Mouse (Mus musculus) thymus, adult 2 months (tissue): ENCODE results near the gene Tmem52. TPM values are rescaled to one million over a fixed set of nuclear protein-coding genes. Genes with fewer than 3 reads are reported as not detected.

Experiments used
- DNase-seq: peaks from one replicate; pipeline ENCODE4 v3.0.0; 2021
- H3K27ac ChIP-seq: fragments of 200-500 bp; 2 replicates; pipeline ENCODE4 v1.5.1; 2012; ENCODE audit warnings: low read length, control low read depth; ENCODE audit not compliant: control insufficient read depth, insufficient read depth
- H3K27me3 ChIP-seq: fragments of 200-500 bp; 2 replicates; pipeline ENCODE4 v1.6.1; 2012; ENCODE audit warnings: mild to moderate bottlenecking, low read length, moderate library complexity, mixed read lengths; ENCODE audit not compliant: control insufficient read depth, insufficient read depth
- H3K36me3 ChIP-seq: fragments of 200-500 bp; 2 replicates; pipeline ENCODE4 v1.6.1; 2012; ENCODE audit warnings: mild to moderate bottlenecking, low read length, moderate library complexity; ENCODE audit not compliant: control insufficient read depth, insufficient read depth
- H3K4me1 ChIP-seq: fragments of 200-500 bp; replicated peaks from 2 replicates; pipeline ENCODE4 v1.6.1; 2012; ENCODE audit warnings: low read length; ENCODE audit not compliant: control insufficient read depth, insufficient read depth
- H3K4me3 ChIP-seq: fragments of 200-500 bp; 2 replicates; pipeline ENCODE4 v1.5.1; 2012; ENCODE audit warnings: mild to moderate bottlenecking, low read length, control low read depth, moderate library complexity; ENCODE audit not compliant: control insufficient read depth, insufficient read depth
- CTCF ChIP-seq: fragments of 200-500 bp; IDR thresholded peaks from 2 replicates; pipeline ENCODE4 v1.5.1; 2012; ENCODE audit warnings: mild to moderate bottlenecking, control low read depth, low read length, moderate library complexity, borderline replicate concordance; ENCODE audit not compliant: control insufficient read depth, poor library complexity, insufficient read depth; ENCODE audit errors: extremely low read depth
- POLR2A ChIP-seq: fragments of 200-500 bp; IDR thresholded peaks from 2 replicates; pipeline ENCODE4 v1.6.1; 2012; ENCODE audit warnings: mild to moderate bottlenecking, low read length, control low read depth, moderate library complexity; ENCODE audit not compliant: control insufficient read depth, poor library complexity, insufficient read depth; ENCODE audit errors: extremely low read depth
- WGBS: fragments of 180-500 bp; shearing (Covaris S2); methylation state at CpG from one replicate; pipeline ENCODE4 v1.1.7; 2018; 5-methylcytosine and 5-hydroxymethylcytosine counted together
- polyA plus RNA-seq: library from polyadenylated mRNA; depleted of rRNA; stranded (reverse); fragments of >200 nt; gene quantifications from 2 replicates; pipeline ENCODE4 v1.2.3, GENCODE M21; 2012

Tmem52 gene
- polyA plus RNA-seq, 1 experiment = 2.1 TPM

DNA sequence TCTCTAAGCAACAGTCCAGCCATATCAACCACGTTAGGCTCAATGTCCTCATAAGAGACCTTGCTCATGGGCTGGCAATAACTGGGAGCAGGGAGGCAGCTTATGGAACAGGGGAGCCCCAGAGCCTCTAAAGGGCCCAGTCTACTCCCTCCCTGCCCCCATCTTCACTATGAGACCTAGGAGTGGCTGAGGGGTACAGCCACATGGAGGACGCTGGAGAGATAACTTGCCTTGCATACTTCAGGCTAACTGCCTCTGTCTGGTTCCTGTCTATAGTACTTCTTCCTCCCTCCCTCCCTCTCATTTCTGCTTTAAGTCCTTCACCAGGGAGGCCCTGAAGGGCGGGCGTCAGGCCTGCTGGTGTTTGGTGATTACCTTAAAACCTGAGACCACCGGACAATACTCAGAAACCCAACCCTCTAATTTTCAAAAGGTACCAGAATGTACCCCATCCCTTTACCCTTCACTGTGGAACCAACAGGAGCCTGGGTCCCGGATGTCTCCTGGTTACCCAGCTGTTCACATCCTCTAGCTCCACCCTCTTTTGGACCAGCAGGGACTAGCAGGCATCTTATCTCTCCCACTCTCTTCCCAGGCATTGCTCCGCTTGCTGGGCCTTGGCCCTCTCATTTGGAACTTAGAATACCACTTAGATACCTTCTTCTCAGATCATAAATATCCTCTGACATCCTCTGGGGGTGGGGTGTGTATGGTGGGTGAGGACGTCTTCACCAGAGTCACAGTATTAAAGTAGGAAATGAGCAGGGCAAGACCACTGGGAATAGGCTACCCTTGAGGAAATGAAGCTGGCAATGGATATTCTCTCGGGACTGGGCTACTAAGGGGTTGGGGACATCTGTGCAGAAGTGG lies 20.4 kb downstream of the Tmem52 start:
- 90% methylated on average over 9 of the region's 9 CpGs for WGBS
- Histone ChIP-seq H3K27me3 (no peaks in the 10 kb centered on the region), H3K4me1 (peaks cover 19% of the 10 kb centered on the region), H3K36me3 (no peaks in the 10 kb centered on the region), H3K27ac (no peak overlapping the region), H3K4me3 (no peak overlapping the region)
- TF ChIP-seq CTCF (no peak), POLR2A (no peak)
- DNase-seq = no peak

DNA sequence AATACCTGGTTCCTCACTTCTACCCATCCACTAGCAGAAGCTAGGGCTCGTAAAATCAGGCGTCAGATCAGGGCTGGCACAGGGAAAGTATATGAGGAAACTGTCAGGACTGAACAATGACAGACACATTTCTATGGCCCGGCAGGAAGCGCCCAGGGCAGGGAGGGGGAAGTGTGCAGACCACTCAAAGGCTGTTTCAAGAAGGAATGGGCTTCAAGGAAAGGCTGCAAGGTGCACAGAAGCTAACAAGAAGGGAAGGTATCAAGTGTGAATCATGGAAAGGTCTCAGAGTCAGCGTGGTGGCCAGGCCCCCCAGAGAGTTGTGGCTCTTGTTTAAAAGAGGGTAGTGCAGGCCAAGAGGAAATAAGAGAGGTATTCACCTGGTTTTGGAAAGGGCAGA lies 21.5 kb downstream of the Tmem52 start:
- Histone ChIP-seq H3K27ac (no peak overlapping the region), H3K4me3 (no peak overlapping the region), H3K27me3 (no peaks in the 10 kb centered on the region), H3K36me3 (no peaks in the 10 kb centered on the region), H3K4me1 (peaks cover 19% of the 10 kb centered on the region)
- no peak for TF ChIP-seq POLR2A
- no peak for TF ChIP-seq CTCF
- no peak for DNase-seq
- 33% methylated on average over 5 of the region's 5 CpGs for WGBS

DNA sequence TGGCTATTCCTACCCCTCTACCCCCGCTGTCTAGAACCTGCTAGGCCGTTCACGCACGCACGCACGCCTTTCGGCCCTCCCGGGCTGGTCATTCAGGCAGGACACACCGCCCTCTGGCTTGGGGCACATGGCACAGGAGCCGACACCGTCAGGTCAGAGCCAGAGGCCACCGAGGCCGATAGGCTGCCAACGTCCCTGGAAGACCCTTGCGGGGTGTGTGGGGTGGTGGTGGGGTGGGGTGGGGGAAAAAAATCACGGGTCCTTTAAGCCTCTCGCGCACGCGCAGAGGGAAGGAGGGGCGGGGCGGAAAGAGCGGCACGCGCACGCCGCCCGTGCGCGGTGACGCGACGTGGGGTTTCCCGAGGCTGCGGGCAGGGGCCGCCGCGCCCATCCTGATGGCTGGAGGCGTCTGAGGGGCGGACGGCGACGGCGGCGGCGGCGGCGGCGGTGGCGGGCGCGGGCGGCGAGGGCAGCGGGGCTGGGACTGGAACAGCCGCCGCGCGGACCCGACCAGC lies 22.1 kb downstream of the Tmem52 start, which contains the start of gene Gnb1:
Gene Gnb1, plus strand, starts transcription at position 372 of the 515 bp plus-strand sequence.
- WGBS = under 1% methylated on average over 56 of the region's 60 CpGs
- Histone ChIP-seq H3K4me3 (peak within 1 kb of the TSS; percentile 100), H3K4me1 (peaks cover 19% of the 10 kb centered on the region), H3K27me3 (no peaks in the 10 kb centered on the region), H3K36me3 (no peaks in the 10 kb centered on the region), H3K27ac (no peak within 1 kb of the TSS)
- DNase-seq = peak; percentile 96
- TF ChIP-seq POLR2A (peak; percentile 62; the same call in 1 of the 2 replicates), CTCF (no peak)

DNA sequence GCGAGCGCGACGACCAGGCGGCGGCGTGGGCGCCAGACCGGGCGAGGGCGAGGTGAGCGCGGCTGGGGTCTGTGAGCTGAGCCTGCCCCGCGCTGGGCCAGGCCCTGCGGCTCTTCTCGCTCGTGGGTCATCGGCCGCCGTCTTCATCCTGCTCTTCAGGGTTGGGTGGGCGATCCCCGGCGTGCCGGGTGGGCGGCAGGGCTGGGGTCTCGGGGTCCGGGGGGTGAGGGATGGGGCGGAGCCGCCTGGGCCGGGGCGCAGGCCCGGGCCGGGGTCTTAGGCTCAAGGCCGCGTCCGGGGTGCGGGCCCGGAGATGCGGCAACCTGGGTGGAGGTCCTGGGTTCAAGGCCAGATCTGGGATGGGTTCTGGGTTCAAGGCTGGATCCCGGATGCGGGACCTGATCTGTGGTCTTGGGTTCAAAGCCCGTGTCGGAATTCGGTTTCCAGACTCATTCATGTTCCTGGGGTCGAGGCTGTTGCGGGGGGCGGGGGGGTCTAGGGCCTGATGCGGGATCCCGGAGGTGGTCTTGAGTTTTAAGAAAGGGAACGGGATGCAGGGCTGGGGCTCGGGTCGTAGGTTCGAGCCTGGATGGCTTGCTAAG lies 22.7 kb downstream of the Tmem52 start:
- no peak overlapping the region for H3K27ac ChIP-seq
- H3K27me3 ChIP-seq = no peaks in the 10 kb centered on the region
- WGBS = under 1% methylated on average over 53 of the region's 54 CpGs
- H3K4me1 ChIP-seq = peaks cover 19% of the 10 kb centered on the region
- no peak for TF ChIP-seq CTCF
- TF ChIP-seq POLR2A = no peak
- H3K4me3 ChIP-seq = peak overlapping the region; percentile 100
- DNase-seq = no peak
- H3K36me3 ChIP-seq = no peaks in the 10 kb centered on the region

DNA sequence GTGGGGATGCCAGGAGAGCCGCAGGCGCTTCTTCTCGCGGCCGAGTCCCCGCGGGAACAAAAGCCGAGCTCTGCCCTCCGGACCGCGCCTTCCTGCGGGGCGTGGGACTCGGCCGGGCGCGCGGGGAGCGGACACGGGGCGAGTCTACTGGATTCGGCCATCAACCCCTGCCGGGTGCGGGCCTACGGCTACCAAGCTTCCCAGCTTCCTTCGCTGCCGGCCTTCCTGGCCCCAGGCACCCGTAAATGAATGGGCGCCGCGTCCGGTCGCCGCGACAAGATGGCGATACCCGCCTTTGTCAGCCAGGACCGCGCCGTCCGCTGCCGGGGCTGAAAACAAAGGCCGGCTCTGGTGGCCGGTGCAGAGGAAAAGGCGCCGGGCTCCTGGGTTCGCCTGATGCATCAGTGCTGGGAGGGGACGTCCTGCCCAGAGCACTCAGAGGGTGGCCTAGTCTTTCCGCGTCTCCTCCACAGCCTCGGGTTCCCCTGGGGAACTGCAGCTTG lies 23.3 kb downstream of the Tmem52 start:
- TF ChIP-seq POLR2A (no peak), CTCF (no peak)
- under 1% methylated on average over 51 of the region's 51 CpGs for WGBS
- peak; percentile 44 for DNase-seq
- Histone ChIP-seq H3K4me1 (peaks cover 19% of the 10 kb centered on the region), H3K36me3 (no peaks in the 10 kb centered on the region), H3K27ac (no peak overlapping the region), H3K27me3 (no peaks in the 10 kb centered on the region), H3K4me3 (peak overlapping the region; percentile 100)

DNA sequence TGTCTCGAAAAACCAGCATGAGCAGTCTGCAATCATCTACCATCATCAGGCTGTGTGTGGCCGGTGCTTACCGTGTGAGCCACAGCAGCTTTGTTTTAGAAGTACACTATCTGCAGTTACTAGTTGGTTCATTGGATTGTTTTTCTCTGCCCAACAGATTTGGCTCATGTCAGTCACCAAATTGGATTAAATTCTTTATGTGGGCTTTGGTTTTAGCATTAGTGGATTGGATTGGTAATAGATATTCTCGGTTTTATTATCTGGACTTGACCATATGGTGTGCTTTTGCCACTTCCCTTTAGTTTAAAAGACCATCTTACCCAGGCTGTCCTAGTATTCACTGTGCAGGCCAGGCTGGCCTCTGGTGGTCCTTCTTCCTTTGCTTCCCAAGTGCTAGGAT lies 26.0 kb downstream of the Tmem52 start:
- DNase-seq = no peak
- Histone ChIP-seq H3K27me3 (no peaks in the 10 kb centered on the region), H3K4me1 (peaks cover 11% of the 10 kb centered on the region), H3K36me3 (no peaks in the 10 kb centered on the region), H3K4me3 (no peak overlapping the region), H3K27ac (no peak overlapping the region)
- WGBS = 87% methylated on average over 4 of the region's 4 CpGs
- TF ChIP-seq CTCF (no peak), POLR2A (no peak)
